Mouse (Mus musculus): ENCODE measurements around the gene Camk2g.

The Camk2g gene

DNA sequence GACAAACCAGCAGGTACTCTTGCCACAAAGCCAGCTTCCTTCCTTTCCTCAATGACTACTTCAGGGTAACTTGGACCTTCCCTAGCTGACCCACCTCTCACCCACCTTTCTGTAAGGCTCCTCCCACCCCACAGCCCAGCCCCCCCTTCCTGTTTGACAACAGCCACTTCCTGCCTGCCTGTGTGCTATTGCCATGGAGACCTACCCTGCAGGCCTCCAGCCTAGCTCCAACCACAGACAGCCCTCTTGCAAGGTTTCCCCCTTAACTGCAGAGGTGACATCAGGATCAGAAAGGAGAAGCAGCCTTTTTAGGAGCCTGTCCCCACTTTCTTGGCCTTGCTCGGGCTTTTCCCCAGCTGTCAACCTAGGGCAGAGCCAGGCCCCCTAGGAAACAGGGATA lies 8.7 kb downstream of the Camk2g start:
- no peak for DNase-seq (ENCODE audit: low spot score in 2 of 2)

DNA sequence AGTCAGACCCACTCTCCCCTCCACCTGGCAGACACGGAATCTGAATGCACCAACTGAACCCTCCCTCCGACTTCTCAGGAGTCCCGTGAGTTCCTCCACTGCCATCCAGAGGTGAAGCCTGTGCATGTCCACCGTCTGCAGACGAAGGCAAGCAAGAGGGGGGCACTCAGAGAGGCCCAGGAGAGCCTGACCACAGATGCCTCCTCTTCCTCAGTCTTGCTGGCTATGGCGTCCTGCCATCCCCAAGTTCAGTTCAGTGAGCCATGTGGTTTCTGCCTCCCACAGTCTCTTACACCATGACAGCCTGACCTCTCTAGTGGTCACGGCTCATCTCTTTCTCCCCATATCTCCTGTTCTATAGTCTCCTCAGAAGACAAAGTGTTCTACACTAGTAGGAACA lies 9.2 kb downstream of the Camk2g start:
- no peak for DNase-seq (ENCODE audit: low spot score in 2 of 2)

DNA sequence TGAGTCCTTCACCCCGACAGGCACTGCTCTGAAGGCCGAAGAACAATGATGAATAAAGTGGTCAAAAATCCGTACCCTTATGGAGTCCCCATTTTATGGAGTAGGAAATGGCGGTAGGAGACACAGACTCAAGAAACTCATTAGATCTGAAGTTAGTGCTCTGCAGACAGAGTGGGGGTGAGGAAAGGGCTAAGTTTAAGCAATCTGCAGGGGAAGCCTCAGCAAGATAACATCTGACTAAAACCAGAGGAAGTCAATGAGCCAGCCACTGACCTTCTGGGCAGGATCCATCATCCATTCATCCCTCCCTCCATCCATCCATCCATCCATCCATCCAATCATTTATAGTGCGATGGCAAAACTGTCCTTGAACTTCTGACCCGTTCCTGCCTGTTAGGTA lies 10.4 kb downstream of the Camk2g start:
- no peak for DNase-seq (ENCODE audit: low spot score in 2 of 2)

DNA sequence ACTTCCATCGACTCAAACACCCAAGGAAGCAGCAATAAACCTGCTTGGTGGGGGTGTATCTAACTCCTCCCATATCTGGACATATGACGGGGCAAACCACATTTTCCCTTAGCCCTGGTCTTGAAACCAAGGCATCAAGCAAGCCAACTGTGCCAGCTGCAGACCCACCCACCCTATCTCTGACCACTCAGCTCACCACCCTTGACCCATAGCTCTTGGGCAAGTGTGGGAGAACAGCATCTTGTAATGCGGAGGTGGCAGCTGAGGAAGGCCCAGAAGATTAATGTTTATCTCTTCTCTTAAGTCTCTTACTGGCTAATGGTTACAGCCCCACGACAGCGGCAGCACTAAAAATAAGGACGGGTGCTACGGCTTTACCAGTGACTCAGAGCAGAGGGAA lies 11.0 kb downstream of the Camk2g start:
- DNase-seq (ENCODE audit: low spot score in 2 of 2) = no peak

DNA sequence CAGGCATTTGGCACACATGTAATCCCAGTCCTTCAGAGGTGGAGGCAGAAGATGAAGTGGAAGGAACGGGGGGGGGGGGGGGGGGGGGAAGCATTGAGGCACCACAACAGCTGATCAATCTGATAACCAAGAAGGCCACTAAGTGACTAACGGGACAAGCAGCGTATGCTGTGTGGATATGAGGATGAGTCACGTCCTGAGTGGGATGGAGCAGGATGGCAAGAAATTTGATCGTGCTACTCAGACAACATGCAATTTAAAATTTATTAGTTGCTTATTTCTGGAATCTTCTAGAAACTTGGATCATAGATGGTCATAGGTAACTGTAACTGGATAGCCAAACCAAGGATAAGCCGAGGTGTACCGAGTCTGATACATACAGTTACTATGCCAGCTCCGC lies 13.7 kb downstream of the Camk2g start:
- no peak for DNase-seq (ENCODE audit: low spot score in 2 of 2)

DNA sequence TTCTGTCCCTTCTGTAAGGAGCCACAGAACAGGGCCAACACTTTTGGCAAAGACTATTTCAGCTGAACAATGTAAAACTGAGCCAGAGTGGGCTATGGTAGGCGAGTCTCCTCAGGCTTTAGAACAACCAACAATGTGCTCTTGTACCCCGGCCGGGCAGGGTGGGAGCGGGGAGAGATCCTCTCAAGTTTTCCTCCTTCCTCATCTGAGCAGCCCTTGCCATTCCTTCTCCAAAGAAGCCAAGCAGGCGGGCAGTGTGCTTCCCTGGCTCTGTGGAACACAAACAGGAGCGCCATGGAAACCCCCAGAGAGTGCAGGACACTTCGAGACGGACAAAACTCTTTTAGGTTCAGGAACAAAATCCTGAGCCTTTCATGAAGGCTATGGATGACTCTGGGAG lies 15.4 kb downstream of the Camk2g start:
- DNase-seq (ENCODE audit: low spot score in 2 of 2) = no peak

DNA sequence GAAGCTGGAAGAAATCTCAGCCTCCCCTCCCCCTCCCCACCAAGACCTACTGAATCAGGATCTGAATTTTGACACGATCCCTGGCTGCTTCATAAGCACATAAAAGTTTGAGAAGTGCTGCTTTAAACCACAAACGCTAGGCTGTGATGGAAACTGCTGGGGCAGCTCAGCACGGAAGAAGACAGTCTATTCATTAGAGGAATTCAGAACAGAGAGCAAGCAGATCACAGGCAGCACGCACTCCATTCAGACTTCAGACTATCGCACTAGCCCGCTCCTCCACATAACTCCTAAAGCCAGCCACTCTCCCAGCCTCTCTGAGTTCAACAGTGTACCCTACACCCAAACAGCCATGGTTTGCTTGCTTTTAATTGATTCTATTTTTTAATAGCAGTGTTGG lies 18.2 kb downstream of the Camk2g start:
- no peak for DNase-seq (ENCODE audit: low spot score in 2 of 2)

- no peak for DNase-seq (ENCODE audit: low spot score in 2 of 2)
Measured at GRCm38 (mm10) chr14:20773410-20773809, 20.5 kb downstream of the Camk2g start.

DNA sequence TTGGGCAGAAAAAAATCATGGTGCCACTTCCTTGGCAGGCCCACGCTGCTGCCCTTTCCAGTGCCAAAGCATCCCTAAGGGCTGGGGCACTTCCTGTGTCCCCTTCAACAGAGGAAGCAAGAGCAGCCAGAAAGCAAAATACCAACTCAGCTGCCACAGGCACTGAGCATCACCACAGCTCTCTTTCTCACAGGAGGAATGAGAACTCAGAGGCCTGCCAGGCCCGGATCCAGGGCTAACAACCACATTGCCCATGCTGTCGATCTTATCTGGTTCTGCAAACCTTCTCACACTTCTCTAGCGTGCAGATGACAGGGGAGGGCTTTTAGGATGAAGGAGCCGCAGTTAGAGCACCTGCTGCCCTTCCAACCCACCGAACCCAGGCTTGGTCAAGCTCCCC lies 21.1 kb downstream of the Camk2g start:
- DNase-seq (ENCODE audit: low spot score in 2 of 2) = no peak

- no peak for DNase-seq (ENCODE audit: low spot score in 2 of 2)
Measured at GRCm38 (mm10) chr14:20771941-20772340, 21.9 kb downstream of the Camk2g start.

DNA sequence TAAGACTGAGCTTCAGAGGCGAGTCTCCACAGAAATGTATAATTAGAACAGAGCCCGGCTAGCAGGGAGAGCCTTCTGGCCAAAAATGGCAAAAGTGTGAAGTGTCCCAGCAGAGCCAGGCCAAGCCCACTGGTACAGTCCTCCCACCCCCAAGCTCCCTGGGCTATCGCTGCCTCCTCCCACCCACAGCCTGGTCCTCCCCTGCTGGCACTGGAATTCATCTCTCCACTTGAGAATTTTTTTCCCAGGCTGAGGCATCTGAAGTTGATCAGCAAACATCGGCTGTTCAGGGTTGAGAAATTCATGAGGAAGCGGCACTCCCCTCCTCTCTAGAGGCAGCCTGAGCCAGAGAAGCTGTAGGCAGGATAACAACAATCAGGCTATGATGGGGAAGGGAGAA lies 25.3 kb downstream of the Camk2g start:
- peak in 1 of 2 experiments; percentile 33 for DNase-seq (ENCODE audit: low spot score in 2 of 2)

DNA sequence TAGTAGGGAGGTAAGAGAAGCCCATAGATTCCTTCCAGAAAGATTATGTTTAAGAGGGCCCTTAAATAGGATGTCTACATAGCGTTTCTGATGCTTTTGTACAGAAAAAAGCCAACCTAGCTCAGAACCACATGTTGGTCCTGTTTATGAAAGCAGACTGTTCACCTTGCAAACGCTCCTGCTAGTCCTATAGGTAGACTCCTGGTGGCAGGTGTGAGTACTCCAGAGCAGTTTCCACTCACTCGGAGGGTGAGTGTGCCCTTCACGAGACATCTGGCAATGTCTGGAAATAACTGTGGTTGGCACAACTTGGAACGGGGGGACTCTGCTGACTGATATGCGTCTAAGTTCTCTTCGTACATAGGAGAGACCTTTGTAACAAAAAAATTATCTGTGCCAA lies 26.0 kb downstream of the Camk2g start:
- DNase-seq (ENCODE audit: low spot score in 2 of 2) = no peak

DNA sequence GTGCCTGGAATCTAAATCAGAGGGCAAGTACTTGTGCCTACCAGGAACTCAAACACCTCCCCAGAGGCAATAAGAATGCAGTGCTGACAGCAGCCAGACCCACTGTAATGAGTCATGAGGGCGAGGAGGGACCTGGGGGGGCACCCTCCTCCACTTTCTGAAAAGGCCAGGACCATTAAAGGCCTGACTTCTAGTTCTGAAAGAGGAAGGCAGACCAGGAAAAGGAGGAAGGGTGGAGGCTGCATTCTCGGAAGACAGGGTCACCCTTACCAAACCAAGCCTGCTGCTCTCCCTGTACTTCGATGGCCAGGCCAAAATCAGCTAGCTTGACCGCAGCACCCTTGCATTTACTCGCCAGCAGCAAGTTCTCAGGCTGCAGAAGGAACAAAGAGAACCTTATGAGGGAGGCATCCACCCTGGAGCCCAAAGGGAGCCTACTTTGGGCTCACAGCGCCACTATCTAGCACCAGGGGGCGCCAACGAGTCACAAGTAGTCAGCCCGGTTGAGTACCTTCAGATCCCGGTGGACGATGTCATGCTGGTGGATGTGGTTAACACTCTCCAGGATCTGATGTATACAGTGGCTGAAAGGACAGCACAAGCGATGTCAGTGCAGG lies 28.1 kb downstream of the Camk2g start:
- DNase-seq (ENCODE audit: low spot score in 2 of 2) = peak; percentile 76 to 86

DNA sequence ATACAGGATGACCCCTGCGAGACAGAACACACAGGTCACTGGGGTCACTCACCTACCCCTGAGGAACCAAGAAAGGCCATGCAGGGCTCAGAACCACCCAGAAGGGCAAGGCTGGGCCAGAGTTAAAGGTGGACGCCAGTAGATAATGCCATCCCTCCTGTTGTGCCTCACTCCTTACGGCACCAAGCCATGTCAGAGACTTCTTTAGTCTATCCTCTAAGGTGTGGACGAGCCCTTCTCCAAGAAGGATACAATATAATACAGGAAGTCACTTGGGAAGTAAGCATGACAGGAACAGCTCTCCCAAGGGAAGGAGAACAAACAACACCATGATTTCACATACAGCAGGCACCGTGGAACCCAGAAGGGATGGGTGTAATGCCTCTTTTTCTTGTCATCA lies 28.9 kb downstream of the Camk2g start:
- DNase-seq (ENCODE audit: low spot score in 2 of 2) = no peak

DNA sequence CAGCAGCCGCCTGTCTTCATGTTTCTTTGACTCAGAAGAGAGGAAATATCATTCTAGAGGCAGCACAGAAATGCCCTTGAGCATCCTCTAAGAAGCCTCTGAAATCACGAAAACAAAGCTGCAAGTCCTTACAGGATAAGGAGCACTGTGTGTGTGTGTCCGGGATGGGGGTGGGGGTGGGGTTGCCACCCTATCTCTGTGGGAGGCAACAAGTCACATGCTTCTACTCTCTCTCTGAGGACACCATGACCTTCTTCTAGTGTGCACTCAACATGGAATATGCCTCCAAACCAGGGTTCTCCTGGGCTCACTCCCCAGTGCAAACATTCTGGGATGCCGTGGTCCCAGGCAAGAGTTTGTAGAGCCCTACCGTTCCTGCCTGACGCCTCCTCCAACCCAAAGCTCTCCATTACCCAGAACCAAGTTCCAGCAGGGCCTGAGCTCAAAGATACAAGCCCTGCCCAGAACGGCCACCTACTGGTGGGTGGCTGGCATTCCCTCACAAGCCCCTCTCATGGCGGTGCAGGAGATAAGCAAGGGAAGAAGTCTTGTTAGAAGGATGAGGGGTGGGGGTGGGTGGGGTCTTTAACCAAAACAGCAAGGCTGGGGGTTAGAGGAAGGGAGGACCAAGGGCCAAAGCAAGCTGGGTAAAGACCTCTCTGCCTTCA lies 35.0 kb downstream of the Camk2g start:
- DNase-seq (ENCODE audit: low spot score in 2 of 2) = no peak

- DNase-seq (ENCODE audit: low spot score in 2 of 2) = no peak
Measured at GRCm38 (mm10) chr14:20757370-20757907, 36.4 kb downstream of the Camk2g start.

GRCm38 (mm10) chr14:20753792-20754191 lies 40.1 kb downstream of the Camk2g start:
- no peak for DNase-seq (ENCODE audit: low spot score in 2 of 2)

GRCm38 (mm10) chr14:20750503-20750902 lies 43.4 kb downstream of the Camk2g start:
- DNase-seq (ENCODE audit: low spot score in 2 of 2) = no peak

- no peak for DNase-seq (ENCODE audit: low spot score in 2 of 2)
Measured at GRCm38 (mm10) chr14:20749494-20750051, 44.3 kb downstream of the Camk2g start.

DNA sequence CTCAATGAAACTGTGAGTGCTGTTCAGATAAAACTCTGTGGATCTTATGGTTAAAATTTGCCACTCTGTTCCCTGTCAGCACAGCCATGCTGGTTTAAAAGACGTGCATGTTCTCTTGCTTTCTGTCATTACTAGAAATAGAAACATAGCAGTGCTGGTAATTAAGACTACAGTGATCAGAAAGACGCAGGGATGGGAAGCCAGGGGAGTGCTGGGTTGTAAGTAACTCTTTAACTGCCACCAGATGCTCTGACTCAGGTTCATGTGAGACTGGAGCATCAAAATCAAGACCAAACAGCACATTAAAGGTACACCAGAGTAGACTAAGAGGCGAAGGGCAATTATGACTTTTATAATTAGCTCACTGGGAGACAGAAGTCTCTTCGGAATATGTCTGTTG lies 45.5 kb downstream of the Camk2g start:
- DNase-seq (ENCODE audit: low spot score in 2 of 2) = no peak

GRCm38 (mm10) chr14:20746935-20747334 lies 47.0 kb downstream of the Camk2g start:
- no peak for DNase-seq (ENCODE audit: low spot score in 2 of 2)

DNA sequence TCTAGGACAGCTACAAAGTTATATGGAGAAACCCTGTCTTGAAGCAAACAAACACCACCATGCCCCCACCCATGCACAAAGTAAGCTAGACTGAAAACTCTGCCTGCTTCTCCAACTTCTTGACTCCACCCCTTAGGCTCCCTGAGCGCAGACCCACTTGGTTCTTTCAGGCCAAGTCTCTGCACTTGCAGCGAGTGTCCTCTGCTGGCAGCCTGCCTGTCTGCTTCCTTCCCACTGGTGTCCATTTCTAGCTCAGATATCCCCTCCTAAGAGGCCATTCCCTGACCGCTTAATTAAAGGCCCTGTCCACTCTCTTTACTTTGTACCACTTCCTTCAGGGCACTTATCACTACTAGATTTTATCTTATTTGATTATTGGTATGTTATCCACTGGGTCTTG lies 50.3 kb downstream of the Camk2g start:
- DNase-seq (ENCODE audit: low spot score in 2 of 2) = no peak

DNA sequence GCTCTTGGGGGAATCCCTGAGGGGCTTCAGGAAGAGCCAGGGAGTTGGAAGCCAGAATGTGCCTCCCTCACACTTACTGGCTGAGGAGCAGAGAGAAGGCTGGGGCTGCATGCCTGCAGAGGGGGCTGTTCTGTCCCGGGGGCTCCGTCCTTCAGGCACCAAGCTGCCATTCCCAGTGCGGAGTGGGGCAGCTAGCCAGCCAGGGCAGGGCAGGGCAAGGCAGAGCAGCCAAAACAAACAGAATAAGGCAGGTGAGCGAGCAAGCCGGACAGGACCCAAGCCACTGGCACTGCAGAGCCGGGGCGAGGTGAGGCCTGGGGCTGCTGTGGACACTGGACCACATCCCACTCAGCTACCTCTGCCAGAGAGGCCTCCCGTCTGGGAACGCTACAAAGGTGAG lies 52.6 kb downstream of the Camk2g start:
- DNase-seq (ENCODE audit: low spot score in 2 of 2) = peak; percentile 33 to 53

All from urinary bladder, adult 18-20 months (tissue).